Mouse (Mus musculus): Measurements from ENCODE around the gene Ntrk3. TPM values are rescaled to one million over a fixed set of nuclear protein-coding genes. Genes with fewer than 3 reads are reported as not detected.

Ntrk3 gene
- polyA plus RNA-seq, 1 experiment, result 104 TPM

GRCm38 (mm10) chr7:78515042-78515609 is 222.7 kb downstream of the Ntrk3 start:
- H3K4me1 ChIP-seq (ENCODE audit: control insufficient read depth, insufficient read depth, insufficient read length, low read length), result peaks cover 2% of the 10 kb centered on the region; the same call in 1 of the 2 replicates
- no peak overlapping the region for H3K27ac ChIP-seq (replicated peaks; ENCODE audit: low read depth, low read length)
- no peak overlapping the region for H3K4me3 ChIP-seq (ENCODE audit: insufficient read depth, low read depth, low read length)

GRCm38 (mm10) chr7:78507032-78507611 is 230.7 kb downstream of the Ntrk3 start:
- H3K4me1 ChIP-seq (ENCODE audit: control insufficient read depth, insufficient read depth, insufficient read length, low read length), result no peaks in the 10 kb centered on the region; the same call in 1 of the 2 replicates
- H3K4me3 ChIP-seq (ENCODE audit: insufficient read depth, low read depth, low read length), result no peak overlapping the region
- H3K27ac ChIP-seq (replicated peaks; ENCODE audit: low read depth, low read length), result no peak overlapping the region

- H3K27ac ChIP-seq (replicated peaks; ENCODE audit: low read depth, low read length), result no peak overlapping the region
- no peak overlapping the region for H3K4me3 ChIP-seq (ENCODE audit: insufficient read depth, low read depth, low read length)
- H3K4me1 ChIP-seq (ENCODE audit: control insufficient read depth, insufficient read depth, insufficient read length, low read length), result no peaks in the 10 kb centered on the region
Observed at GRCm38 (mm10) chr7:78500863-78501262, 236.9 kb downstream of the Ntrk3 start.

GRCm38 (mm10) chr7:78499970-78500369 is 237.8 kb downstream of the Ntrk3 start:
- H3K4me3 ChIP-seq (ENCODE audit: insufficient read depth, low read depth, low read length), result no peak overlapping the region
- no peak overlapping the region for H3K27ac ChIP-seq (replicated peaks; ENCODE audit: low read depth, low read length)
- H3K4me1 ChIP-seq (ENCODE audit: control insufficient read depth, insufficient read depth, insufficient read length, low read length), result no peaks in the 10 kb centered on the region

GRCm38 (mm10) chr7:78498356-78498755 is 239.5 kb downstream of the Ntrk3 start:
- H3K27ac ChIP-seq (replicated peaks; ENCODE audit: low read depth, low read length), result no peak overlapping the region
- H3K4me1 ChIP-seq (ENCODE audit: control insufficient read depth, insufficient read depth, insufficient read length, low read length), result no peaks in the 10 kb centered on the region
- no peak overlapping the region for H3K4me3 ChIP-seq (ENCODE audit: insufficient read depth, low read depth, low read length)

GRCm38 (mm10) chr7:78497819-78498218 is 240.0 kb downstream of the Ntrk3 start:
- H3K27ac ChIP-seq (replicated peaks; ENCODE audit: low read depth, low read length), result no peak overlapping the region

GRCm38 (mm10) chr7:78493591-78493990 is 244.2 kb downstream of the Ntrk3 start:
- no peak overlapping the region for H3K27ac ChIP-seq (replicated peaks; ENCODE audit: low read depth, low read length)
- H3K4me1 ChIP-seq (ENCODE audit: control insufficient read depth, insufficient read depth, insufficient read length, low read length), result no peaks in the 10 kb centered on the region
- H3K4me3 ChIP-seq (ENCODE audit: insufficient read depth, low read depth, low read length), result no peak overlapping the region

More at GRCm38 (mm10) chr7:78497819-78498218, 240.0 kb downstream of the Ntrk3 start:
- no peaks in the 10 kb centered on the region for H3K4me1 ChIP-seq (ENCODE audit: control insufficient read depth, insufficient read depth, insufficient read length, low read length)
- no peak overlapping the region for H3K4me3 ChIP-seq (ENCODE audit: insufficient read depth, low read depth, low read length)

- Histone ChIP-seq H3K4me1 (ENCODE audit: control insufficient read depth, insufficient read depth, insufficient read length, low read length) (no peaks in the 10 kb centered on the region), H3K27ac (replicated peaks; ENCODE audit: low read depth, low read length) (no peak overlapping the region), H3K4me3 (ENCODE audit: insufficient read depth, low read depth, low read length) (no peak overlapping the region)
Observed at GRCm38 (mm10) chr7:78491176-78491575, 246.6 kb downstream of the Ntrk3 start.

GRCm38 (mm10) chr7:78484290-78484689 is 253.5 kb downstream of the Ntrk3 start:
- Histone ChIP-seq H3K27ac (replicated peaks; ENCODE audit: low read depth, low read length) (no peak overlapping the region), H3K4me3 (ENCODE audit: insufficient read depth, low read depth, low read length) (no peak overlapping the region), H3K4me1 (ENCODE audit: control insufficient read depth, insufficient read depth, insufficient read length, low read length) (no peaks in the 10 kb centered on the region)

- no peak overlapping the region for H3K4me3 ChIP-seq (ENCODE audit: insufficient read depth, low read depth, low read length)
- no peak overlapping the region for H3K27ac ChIP-seq (replicated peaks; ENCODE audit: low read depth, low read length)
- H3K4me1 ChIP-seq (ENCODE audit: control insufficient read depth, insufficient read depth, insufficient read length, low read length), result no peaks in the 10 kb centered on the region
Observed at GRCm38 (mm10) chr7:78483729-78484128, 254.1 kb downstream of the Ntrk3 start.

- H3K27ac ChIP-seq (replicated peaks; ENCODE audit: low read depth, low read length), result no peak overlapping the region
- no peaks in the 10 kb centered on the region for H3K4me1 ChIP-seq (ENCODE audit: control insufficient read depth, insufficient read depth, insufficient read length, low read length)
- H3K4me3 ChIP-seq (ENCODE audit: insufficient read depth, low read depth, low read length), result no peak overlapping the region
Observed at GRCm38 (mm10) chr7:78483061-78483460, 254.8 kb downstream of the Ntrk3 start.

- Histone ChIP-seq H3K4me3 (ENCODE audit: insufficient read depth, low read depth, low read length) (no peak overlapping the region), H3K27ac (replicated peaks; ENCODE audit: low read depth, low read length) (no peak overlapping the region), H3K4me1 (ENCODE audit: control insufficient read depth, insufficient read depth, insufficient read length, low read length) (no peaks in the 10 kb centered on the region)
Observed at GRCm38 (mm10) chr7:78478881-78479280, 258.9 kb downstream of the Ntrk3 start.

- no peak overlapping the region for H3K4me3 ChIP-seq (ENCODE audit: insufficient read depth, low read depth, low read length)
- H3K4me1 ChIP-seq (ENCODE audit: control insufficient read depth, insufficient read depth, insufficient read length, low read length), result no peaks in the 10 kb centered on the region
- no peak overlapping the region for H3K27ac ChIP-seq (replicated peaks; ENCODE audit: low read depth, low read length)
Observed at GRCm38 (mm10) chr7:78471755-78472154, 266.1 kb downstream of the Ntrk3 start.

- Histone ChIP-seq H3K27ac (replicated peaks; ENCODE audit: low read depth, low read length) (no peak overlapping the region), H3K4me3 (ENCODE audit: insufficient read depth, low read depth, low read length) (no peak overlapping the region)
Observed at GRCm38 (mm10) chr7:78471270-78471669, 266.5 kb downstream of the Ntrk3 start.

GRCm38 (mm10) chr7:78462605-78463004 is 275.2 kb downstream of the Ntrk3 start:
- H3K27ac ChIP-seq (replicated peaks; ENCODE audit: low read depth, low read length), result no peak overlapping the region
- no peaks in the 10 kb centered on the region for H3K4me1 ChIP-seq (ENCODE audit: control insufficient read depth, insufficient read depth, insufficient read length, low read length)
- no peak overlapping the region for H3K4me3 ChIP-seq (ENCODE audit: insufficient read depth, low read depth, low read length)

More at GRCm38 (mm10) chr7:78471270-78471669, 266.5 kb downstream of the Ntrk3 start:
- no peaks in the 10 kb centered on the region for H3K4me1 ChIP-seq (ENCODE audit: control insufficient read depth, insufficient read depth, insufficient read length, low read length)

GRCm38 (mm10) chr7:78459021-78459420 is 278.8 kb downstream of the Ntrk3 start:
- H3K4me3 ChIP-seq (ENCODE audit: insufficient read depth, low read depth, low read length), result no peak overlapping the region
- H3K4me1 ChIP-seq (ENCODE audit: control insufficient read depth, insufficient read depth, insufficient read length, low read length), result no peaks in the 10 kb centered on the region
- H3K27ac ChIP-seq (replicated peaks; ENCODE audit: low read depth, low read length), result no peak overlapping the region

All from brown adipose tissue, adult 24 weeks (tissue).